Mouse (Mus musculus) midbrain, embryonic 16.5 days (tissue): Measurements from ENCODE around the gene Ccdc137. TPM values are rescaled to one million over a fixed set of nuclear protein-coding genes. Genes with fewer than 3 reads are reported as not detected.

Experiments used
- ATAC-seq: fragments of 200-750 bp; cut with Nextera tagmentation; 2 replicates; pipeline ENCODE4 v1.8.0; 2017; ENCODE audit warnings: moderate TSS enrichment
- H3K27ac ChIP-seq: fragments of 300-500 bp; sonication (generic); 2 replicates; pipeline ENCODE4 v1.5.1; 2014; ENCODE audit warnings: mild to moderate bottlenecking, low read length, mixed read lengths
- H3K27me3 ChIP-seq: fragments of 300-500 bp; sonication (generic); 2 replicates; pipeline ENCODE4 v1.6.1; 2014; ENCODE audit warnings: low read depth, low read length, mixed read lengths; ENCODE audit not compliant: control insufficient read depth, insufficient read depth
- H3K36me3 ChIP-seq: fragments of 300-500 bp; sonication (generic); 2 replicates; pipeline ENCODE4 v1.6.1; 2014; ENCODE audit warnings: mild to moderate bottlenecking, low read length, moderate library complexity, mixed read lengths; ENCODE audit not compliant: control insufficient read depth, insufficient read depth
- H3K4me1 ChIP-seq: fragments of 300-500 bp; sonication (generic); 2 replicates; pipeline ENCODE4 v1.6.1; 2014; ENCODE audit warnings: mild to moderate bottlenecking, low read length, mixed read lengths; ENCODE audit not compliant: control insufficient read depth, insufficient read depth
- H3K4me2 ChIP-seq: fragments of 300-500 bp; sonication (generic); 2 replicates; pipeline ENCODE4 v1.6.1; 2014; ENCODE audit warnings: mild to moderate bottlenecking, low read length, mixed read lengths
- H3K4me3 ChIP-seq: fragments of 300-500 bp; sonication (generic); 2 replicates; pipeline ENCODE4 v1.5.1; 2014; ENCODE audit warnings: low read depth, mild to moderate bottlenecking, low read length, moderate library complexity, mixed read lengths
- H3K9ac ChIP-seq: fragments of 300-500 bp; sonication (generic); 2 replicates; pipeline ENCODE4 v1.6.1; 2014; ENCODE audit warnings: low read depth, low read length, mixed read lengths
- H3K9me3 ChIP-seq: fragments of 300-500 bp; sonication (generic); replicated peaks from 2 replicates; pipeline ENCODE4 v1.6.1; 2014; ENCODE audit warnings: mild to moderate bottlenecking, low read length, mixed read lengths; ENCODE audit not compliant: control insufficient read depth, poor library complexity, severe bottlenecking
- WGBS: fragments of 180-500 bp; shearing (Covaris S2); extraction: QIAGEN DNeasy Blood & Tissue Kit; methylation state at CpG from one replicate; pipeline ENCODE4 v1.1.7; 2014; 5-methylcytosine and 5-hydroxymethylcytosine counted together
- polyA plus RNA-seq: library from polyadenylated mRNA; unstranded; fragments of >200 nt; fragmentation: Nextera tagmentation; extraction: Ambion mirVana; gene quantifications from 2 replicates; pipeline ENCODE4 v1.2.1, GENCODE M21; 2015

Gene Ccdc137
- polyA plus RNA-seq, 1 experiment from 2014 or later = 25.4 TPM

- Histone ChIP-seq H3K27me3 (no peaks in the 10 kb centered on the region), H3K4me1 (peaks cover 2% of the 10 kb centered on the region; the same call in 1 of the 2 replicates), H3K9ac (no peak overlapping the region), H3K4me2 (no peak overlapping the region), H3K9me3 (no peaks in the 10 kb centered on the region), H3K36me3 (no peaks in the 10 kb centered on the region), H3K4me3 (no peak overlapping the region), H3K27ac (no peak overlapping the region)
- WGBS = 56% methylated on average over 6 of the region's 6 CpGs
- ATAC-seq = no peak
These were observed 55.0 kb downstream of the Ccdc137 start for GRCm38 (mm10) chr11:120512790-120513453.

Other genes with a start within 250 kb of the Ccdc137 start
- gene Bahcc1, start 225.2 kb upstream of the Ccdc137 start, polyA plus RNA-seq = 9.7 and 13.7 TPM in 2 replicates
- 4,277 and 4,299 TPM in 2 replicates for gene Actg1, start 109.6 kb upstream of the Ccdc137 start, polyA plus RNA-seq
- 1.2 and 1.3 TPM in 2 replicates for gene Fscn2, start 96.6 kb upstream of the Ccdc137 start, polyA plus RNA-seq
- gene Faap100, start 79.4 kb upstream of the Ccdc137 start, polyA plus RNA-seq = 119 and 126 TPM in 2 replicates
- gene Nploc4, start 20.4 kb upstream of the Ccdc137 start, polyA plus RNA-seq = 28.7 and 30.4 TPM in 2 replicates
- gene Tspan10, start 15.5 kb upstream of the Ccdc137 start, polyA plus RNA-seq = not detected in 2 replicates
- 0.34 and 0.36 TPM in 2 replicates for gene Pde6g, start 4.6 kb upstream of the Ccdc137 start, polyA plus RNA-seq
- 10.9 and 11.7 TPM in 2 replicates for gene Oxld1, start within 50 bp of the Ccdc137 start, polyA plus RNA-seq
- 51.5 and 58.7 TPM in 2 replicates for gene Arl16, start 9.5 kb downstream of the Ccdc137 start, polyA plus RNA-seq
- gene Mrpl12, start 26.5 kb downstream of the Ccdc137 start, polyA plus RNA-seq = 118 and 130 TPM in 2 replicates
- gene Slc25a10, start 33.7 kb downstream of the Ccdc137 start, polyA plus RNA-seq = 23.1 and 24.8 TPM in 2 replicates
- gene Gcgr, start 72.6 kb downstream of the Ccdc137 start, polyA plus RNA-seq = 0.13 and 0.31 TPM in 2 replicates
- gene Mcrip1, start 91.6 kb downstream of the Ccdc137 start, polyA plus RNA-seq = 232 and 233 TPM in 2 replicates
- gene Ppp1r27, start 93.0 kb downstream of the Ccdc137 start, polyA plus RNA-seq = not detected in 2 replicates
- gene P4hb, start 115.1 kb downstream of the Ccdc137 start, polyA plus RNA-seq = 233 and 257 TPM in 2 replicates
- 439 and 443 TPM in 2 replicates for gene Arhgdia, start 123.5 kb downstream of the Ccdc137 start, polyA plus RNA-seq
- 194 and 223 TPM in 2 replicates for gene Alyref, start 140.2 kb downstream of the Ccdc137 start, polyA plus RNA-seq
- gene Anapc11, start 140.3 kb downstream of the Ccdc137 start, polyA plus RNA-seq = 189 and 196 TPM in 2 replicates
- gene Npb, start 150.4 kb downstream of the Ccdc137 start, polyA plus RNA-seq = not detected in 2 replicates
- gene Pcyt2, start 159.8 kb downstream of the Ccdc137 start, polyA plus RNA-seq = 218 and 239 TPM in 2 replicates
- 39.3 and 46.2 TPM in 2 replicates for gene Sirt7, start 167.1 kb downstream of the Ccdc137 start, polyA plus RNA-seq
- gene Mafg, start 175.5 kb downstream of the Ccdc137 start, polyA plus RNA-seq = 37.5 and 39.1 TPM in 2 replicates
- 18.1 TPM in 2 replicates for gene Pycr1, start 185.7 kb downstream of the Ccdc137 start, polyA plus RNA-seq
- 1.1 TPM in 2 replicates for gene Myadml2, start 190.0 kb downstream of the Ccdc137 start, polyA plus RNA-seq
- 1.1 and 1.9 TPM in 2 replicates for gene Notum, start 203.1 kb downstream of the Ccdc137 start, polyA plus RNA-seq
- gene Aspscr1, start 214.9 kb downstream of the Ccdc137 start, polyA plus RNA-seq = 144 and 145 TPM in 2 replicates